ENCODE assay signal across 11 mouse cellular contexts in genomic region chr9:110054080-110054421, GRCm38 (mm10).
DNase-seq lines count a peak whose midpoint lies in the region; ATAC-seq and TF ChIP-seq lines count a peak whose summit lies in the region.
"Had no signal": no experiment of that assay in that cellular context is flagged by ENCODE, and none has a peak within 500 bp of the region (broad histone marks: within the 10 kb centered on the region; RNA-seq: fewer than 3 reads in every experiment).

No protein-coding gene starts in this region.

- H3K27me3 ChIP-seq in midbrain, embryonic 11.5 days (ENCODE audit: control insufficient read depth, insufficient read depth, low read length): no peaks in the 10 kb centered on the region
- H3K27me3 ChIP-seq in stomach, postnatal 0 days (ENCODE audit: control insufficient read depth, insufficient read depth, low read length): no peaks in the 10 kb centered on the region
- H3K27me3 ChIP-seq: kidney, embryonic 15.5 days; liver, embryonic 13.5 days had no signal

- TF ChIP-seq EP300 in stomach, postnatal 0 days (optimal IDR thresholded peaks at IDR 0.05): no peak

- peak; percentile 49 for DNase-seq in cerebellum, adult 9-11 months
- DNase-seq in cerebellum, adult 8-10 months: no peak
- peak; percentile 28 for DNase-seq in retina, postnatal 1 day
- no peak for DNase-seq in retina, embryonic 14.5 days (ENCODE audit: low spot score)
- DNase-seq in midbrain, embryonic 11.5 days (ENCODE audit: low spot score, missing footprints): peak; percentile 89
- no peak for DNase-seq in stomach, postnatal 0 days (ENCODE audit: low spot score)
- DNase-seq in thymus, postnatal 4 days: no peak
- no peak for DNase-seq in natural killer cell, adult 2 months (ENCODE audit: low spot score in 2 of 2)
- DNase-seq: liver, embryonic 13.5 days; thymus, postnatal 14 days had no signal

- ATAC-seq in midbrain, embryonic 11.5 days (ENCODE audit: low FRiP score): peak; percentile 83
- no peak for ATAC-seq in stomach, postnatal 0 days (ENCODE audit: low FRiP score, low TSS enrichment)

- H3K4me3 ChIP-seq in midbrain, embryonic 11.5 days (ENCODE audit: low read depth, low read length): peak overlapping the region; percentile 17
- H3K4me3 ChIP-seq in stomach, postnatal 0 days (ENCODE audit: low read depth, low read length): no peak overlapping the region
- H3K4me3 ChIP-seq: kidney, embryonic 15.5 days; liver, embryonic 13.5 days had no signal

- peak overlapping the region; percentile 31; the same call in 1 of the 2 replicates for H3K9ac ChIP-seq in midbrain, embryonic 11.5 days (ENCODE audit: low read length)
- no peak overlapping the region for H3K9ac ChIP-seq in stomach, postnatal 0 days (ENCODE audit: low read length)
- H3K9ac ChIP-seq: kidney, embryonic 15.5 days; liver, embryonic 13.5 days had no signal

- 17% methylated on average over 2 of the region's 2 CpGs for WGBS in midbrain, embryonic 11.5 days
- 76% methylated on average over 2 of the region's 2 CpGs for WGBS in stomach, postnatal 0 days

- peak overlapping the region; percentile 52; the same call in 1 of the 2 replicates for H3K4me2 ChIP-seq in midbrain, embryonic 11.5 days
- no peak overlapping the region for H3K4me2 ChIP-seq in stomach, postnatal 0 days (replicated peaks; ENCODE audit: low read depth)
- H3K4me2 ChIP-seq: kidney, embryonic 15.5 days; liver, embryonic 13.5 days had no signal

- peak overlapping the region; percentile 83 for H3K27ac ChIP-seq in midbrain, embryonic 11.5 days (ENCODE audit: low read depth, low read length)
- H3K27ac ChIP-seq in stomach, postnatal 0 days (replicated peaks): no peak overlapping the region
- H3K27ac ChIP-seq: kidney, embryonic 15.5 days; liver, embryonic 13.5 days had no signal

- H3K9me3 ChIP-seq in midbrain, embryonic 11.5 days (ENCODE audit: control insufficient read depth, low read length): no peaks in the 10 kb centered on the region
- no peaks in the 10 kb centered on the region for H3K9me3 ChIP-seq in stomach, postnatal 0 days (ENCODE audit: control insufficient read depth, low read length)
- H3K9me3 ChIP-seq: kidney, embryonic 15.5 days; liver, embryonic 13.5 days had no signal

- H3K36me3 ChIP-seq in midbrain, embryonic 11.5 days (ENCODE audit: control insufficient read depth, insufficient read depth, low read length): no peaks in the 10 kb centered on the region
- no peaks in the 10 kb centered on the region for H3K36me3 ChIP-seq in stomach, postnatal 0 days (ENCODE audit: control insufficient read depth, insufficient read depth, low read length)
- H3K36me3 ChIP-seq: liver, embryonic 13.5 days had no signal

- no peak for TF ChIP-seq CTCF in stomach, postnatal 0 days (IDR thresholded peaks at IDR 0.05; ENCODE audit: low read depth)

- peaks cover 38% of the 10 kb centered on the region for H3K4me1 ChIP-seq in midbrain, embryonic 11.5 days (ENCODE audit: control insufficient read depth, insufficient read depth, low read length)
- H3K4me1 ChIP-seq in stomach, postnatal 0 days (replicated peaks; ENCODE audit: control insufficient read depth, insufficient read depth): no peaks in the 10 kb centered on the region
- H3K4me1 ChIP-seq: liver, embryonic 13.5 days had no signal

Comparison
In these comparisons a context has a peak if more than half of its experiments do, and no peak if none do; other contexts are left out.
1. DNase-seq: peak in cerebellum, adult 9-11 months (single experiment), retina, postnatal 1 day (single experiment) and midbrain, embryonic 11.5 days (single experiment); none in cerebellum, adult 8-10 months (single experiment), retina, embryonic 14.5 days (single experiment), stomach, postnatal 0 days (single experiment), thymus, postnatal 4 days (single experiment) and natural killer cell, adult 2 months (0 of 2).